Mouse (Mus musculus): ENCODE data around the gene Atg4c.

Gene Atg4c

GRCm38 (mm10) chr4:99263191-99263590 lies 69.5 kb downstream of the Atg4c start:
- DNase-seq (ENCODE audit: low read depth, low spot score): no peak

- no peak for DNase-seq (ENCODE audit: low read depth, low spot score)
Measured at GRCm38 (mm10) chr4:99263663-99264062, 69.9 kb downstream of the Atg4c start.

GRCm38 (mm10) chr4:99266843-99267445 lies 73.2 kb downstream of the Atg4c start:
- no peak for DNase-seq (ENCODE audit: low read depth, low spot score)

- DNase-seq (ENCODE audit: low read depth, low spot score): no peak
Measured at GRCm38 (mm10) chr4:99272860-99273259, 79.1 kb downstream of the Atg4c start.

GRCm38 (mm10) chr4:99273466-99273865 lies 79.7 kb downstream of the Atg4c start:
- no peak for DNase-seq (ENCODE audit: low read depth, low spot score)

- no peak for DNase-seq (ENCODE audit: low read depth, low spot score)
Measured at GRCm38 (mm10) chr4:99273979-99274378, 80.2 kb downstream of the Atg4c start.

- DNase-seq (ENCODE audit: low read depth, low spot score): no peak
Measured at GRCm38 (mm10) chr4:99278876-99279275, 85.1 kb downstream of the Atg4c start.

- no peak for DNase-seq (ENCODE audit: low read depth, low spot score)
Measured at GRCm38 (mm10) chr4:99281711-99282110, 88.0 kb downstream of the Atg4c start.

GRCm38 (mm10) chr4:99289286-99289685 lies 95.6 kb downstream of the Atg4c start:
- DNase-seq (ENCODE audit: low read depth, low spot score): no peak

GRCm38 (mm10) chr4:99298676-99299075 lies 104.9 kb downstream of the Atg4c start:
- no peak for DNase-seq (ENCODE audit: low read depth, low spot score)

GRCm38 (mm10) chr4:99304793-99305192 lies 111.1 kb downstream of the Atg4c start:
- DNase-seq (ENCODE audit: low read depth, low spot score): no peak
